In the genomic region with DNA sequence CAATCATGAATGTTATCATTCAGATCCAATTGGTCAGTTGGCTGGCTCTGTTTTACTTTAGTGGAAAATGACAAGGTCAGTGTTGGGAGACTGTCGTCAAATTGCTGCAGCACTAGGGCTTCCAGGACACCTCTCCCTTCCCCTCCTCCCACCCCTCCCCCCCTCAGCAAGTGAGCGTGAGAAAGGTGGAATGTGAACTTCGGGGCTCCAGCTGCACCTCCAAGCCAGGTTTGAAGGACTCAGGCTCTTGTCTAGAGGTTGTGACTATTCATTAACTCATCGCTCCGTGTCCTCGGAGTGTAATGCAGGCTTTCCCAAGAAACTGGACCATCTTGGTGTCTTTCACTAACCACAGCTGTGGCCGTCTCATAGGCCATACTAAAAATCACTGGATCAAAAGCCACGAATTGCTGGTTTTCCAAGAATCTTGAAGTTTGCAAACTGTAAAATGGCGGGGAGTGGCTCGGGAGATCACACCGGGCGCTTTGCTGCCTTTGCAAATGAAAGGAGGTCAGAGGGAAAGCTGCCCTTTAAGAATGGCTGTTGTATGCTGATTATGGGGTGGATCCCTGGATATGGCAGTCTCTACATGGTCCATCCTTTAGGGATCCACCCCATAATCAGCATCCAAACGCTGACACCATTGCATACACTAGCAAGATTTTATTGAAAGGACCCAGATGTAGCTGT, we compare ENCODE assay signal across 25 mouse cellular contexts.
A peak's percentile ranks its signal among the peaks of the same experiment; 100 is the strongest.
DNase-seq lines count a peak whose midpoint lies in the region; ATAC-seq lines count a peak whose summit lies in the region.
"Had no signal": no experiment of that assay in that cellular context is flagged by ENCODE, and none has a peak within 500 bp of the region (broad histone marks: within the 10 kb centered on the region; RNA-seq: fewer than 3 reads in every experiment).

No protein-coding gene starts in this region.

- H3K9me3 ChIP-seq in forebrain, embryonic 12.5 days, result no peaks in the 10 kb centered on the region
- H3K9me3 ChIP-seq in forebrain, embryonic 10.5 days, result no peaks in the 10 kb centered on the region
- H3K9me3 ChIP-seq in heart, embryonic 11.5 days (replicated peaks; ENCODE audit: control insufficient read depth, low read length), result no peaks in the 10 kb centered on the region
- H3K9me3 ChIP-seq in forebrain, embryonic 16.5 days (ENCODE audit: control insufficient read depth, low read length), result no peaks in the 10 kb centered on the region
- H3K9me3 ChIP-seq: embryonic facial prominence, embryonic 10.5 days; embryonic facial prominence, embryonic 13.5 days; heart, embryonic 13.5 days; hindbrain, embryonic 12.5 days; hindbrain, embryonic 15.5 days had no signal

- WGBS in forebrain, embryonic 12.5 days, result 74% methylated on average over 13 of the region's 13 CpGs
- 76% methylated on average over 13 of the region's 13 CpGs for WGBS in forebrain, embryonic 10.5 days
- 64% methylated on average over 13 of the region's 13 CpGs for WGBS in heart, embryonic 11.5 days (ENCODE audit: insufficient replicate concordance)
- WGBS in forebrain, embryonic 16.5 days, result 81% methylated on average over 13 of the region's 13 CpGs

- no peak for DNase-seq in forebrain, embryonic 10.5 days (ENCODE audit: extremely low spot score, low spot score)
- peak; percentile 16 for DNase-seq in heart, adult 11 months
- DNase-seq in cerebellum, adult 8-10 months, result no peak
- no peak for DNase-seq in thymus, postnatal 10 days (ENCODE audit: low spot score in 2 of 2)
- DNase-seq in heart, postnatal 14 days, result no peak
- DNase-seq: adrenal gland, postnatal 10 days; adrenal gland, postnatal 36 days; cerebellum, adult 18-20 months; cerebellum, adult 9-11 months; cerebellum, postnatal 36 days; embryo, embryonic 11 days; gastrocnemius, adult 2 months; gastrocnemius, postnatal 14 days; heart, adult 18-20 months; kidney, adult 8-10 months had no signal

- ATAC-seq in forebrain, embryonic 12.5 days (ENCODE audit: low FRiP score), result no peak
- ATAC-seq in heart, embryonic 11.5 days (replicated peaks; ENCODE audit: insufficient number of reproducible peaks, low FRiP score, low TSS enrichment), result no peak
- no peak for ATAC-seq in forebrain, embryonic 16.5 days
- ATAC-seq: intestine, postnatal 0 days had no signal

- no peak overlapping the region for H3K4me2 ChIP-seq in forebrain, embryonic 12.5 days
- H3K4me2 ChIP-seq in heart, embryonic 11.5 days, result no peak overlapping the region
- no peak overlapping the region for H3K4me2 ChIP-seq in forebrain, embryonic 16.5 days (ENCODE audit: low read length)
- H3K4me2 ChIP-seq: embryonic facial prominence, embryonic 13.5 days; heart, embryonic 13.5 days; hindbrain, embryonic 12.5 days; hindbrain, embryonic 15.5 days had no signal

- no peak overlapping the region for H3K4me3 ChIP-seq in forebrain, embryonic 12.5 days (replicated peaks)
- no peak overlapping the region for H3K4me3 ChIP-seq in forebrain, embryonic 10.5 days
- H3K4me3 ChIP-seq in heart, embryonic 11.5 days (ENCODE audit: low read depth, low read length), result no peak overlapping the region
- no peak overlapping the region for H3K4me3 ChIP-seq in forebrain, embryonic 16.5 days (replicated peaks; ENCODE audit: low read length)
- H3K4me3 ChIP-seq: embryonic facial prominence, embryonic 10.5 days; embryonic facial prominence, embryonic 13.5 days; erythroblast, embryonic 14.5 days; gastrocnemius, adult 2 months; heart, embryonic 13.5 days; hindbrain, embryonic 12.5 days; hindbrain, embryonic 15.5 days had no signal

- peaks cover 2% of the 10 kb centered on the region; the same call in 1 of the 2 replicates for H3K4me1 ChIP-seq in forebrain, embryonic 12.5 days
- H3K4me1 ChIP-seq in forebrain, embryonic 10.5 days, result no peaks in the 10 kb centered on the region
- H3K4me1 ChIP-seq in heart, embryonic 11.5 days (ENCODE audit: control insufficient read depth, insufficient read depth, low read length), result no peaks in the 10 kb centered on the region
- peaks cover 7% of the 10 kb centered on the region; the same call in 1 of the 2 replicates for H3K4me1 ChIP-seq in forebrain, embryonic 16.5 days (replicated peaks; ENCODE audit: control insufficient read depth, insufficient read depth, low read length)
- H3K4me1 ChIP-seq: embryonic facial prominence, embryonic 13.5 days; heart, embryonic 13.5 days; hindbrain, embryonic 12.5 days had no signal

- 0 out of 2 replicates have a peak overlapping the region, but pooled peaks have one; percentile 21 for H3K27ac ChIP-seq in forebrain, embryonic 12.5 days
- no peak overlapping the region for H3K27ac ChIP-seq in forebrain, embryonic 10.5 days
- H3K27ac ChIP-seq in heart, embryonic 11.5 days (ENCODE audit: low read depth, low read length), result no peak overlapping the region
- peak overlapping the region; percentile 44 for H3K27ac ChIP-seq in forebrain, embryonic 16.5 days (ENCODE audit: low read length)
- H3K27ac ChIP-seq: embryonic facial prominence, embryonic 10.5 days; embryonic facial prominence, embryonic 13.5 days; gastrocnemius, adult 2 months; heart, embryonic 13.5 days; hindbrain, embryonic 12.5 days; hindbrain, embryonic 15.5 days had no signal

- H3K36me3 ChIP-seq in forebrain, embryonic 12.5 days (replicated peaks), result no peaks in the 10 kb centered on the region
- no peaks in the 10 kb centered on the region for H3K36me3 ChIP-seq in forebrain, embryonic 10.5 days (replicated peaks)
- H3K36me3 ChIP-seq in heart, embryonic 11.5 days (ENCODE audit: control insufficient read depth, insufficient read depth, low read length), result no peaks in the 10 kb centered on the region
- H3K36me3 ChIP-seq in forebrain, embryonic 16.5 days (ENCODE audit: control insufficient read depth, insufficient read depth), result no peaks in the 10 kb centered on the region
- H3K36me3 ChIP-seq: embryonic facial prominence, embryonic 10.5 days; embryonic facial prominence, embryonic 13.5 days; heart, embryonic 13.5 days; hindbrain, embryonic 12.5 days; hindbrain, embryonic 15.5 days had no signal

- no peaks in the 10 kb centered on the region for H3K27me3 ChIP-seq in forebrain, embryonic 12.5 days
- H3K27me3 ChIP-seq in forebrain, embryonic 10.5 days (ENCODE audit: poor library complexity, severe bottlenecking), result no peaks in the 10 kb centered on the region
- no peaks in the 10 kb centered on the region for H3K27me3 ChIP-seq in heart, embryonic 11.5 days (ENCODE audit: control insufficient read depth, insufficient read depth, low read length)
- no peaks in the 10 kb centered on the region for H3K27me3 ChIP-seq in forebrain, embryonic 16.5 days (replicated peaks; ENCODE audit: control insufficient read depth, insufficient read depth, low read length)
- H3K27me3 ChIP-seq: embryonic facial prominence, embryonic 13.5 days; heart, embryonic 13.5 days; hindbrain, embryonic 12.5 days; hindbrain, embryonic 15.5 days had no signal

- intact Hi-C loops in heart, postnatal 14 days (cut with DNase I), result no loop called here

- H3K9ac ChIP-seq in forebrain, embryonic 12.5 days, result no peak overlapping the region
- no peak overlapping the region for H3K9ac ChIP-seq in heart, embryonic 11.5 days (ENCODE audit: low read depth, low read length)
- no peak overlapping the region for H3K9ac ChIP-seq in forebrain, embryonic 16.5 days (replicated peaks; ENCODE audit: low read depth, low read length)
- H3K9ac ChIP-seq: embryonic facial prominence, embryonic 13.5 days; heart, embryonic 13.5 days; hindbrain, embryonic 12.5 days; hindbrain, embryonic 15.5 days had no signal

Comparison
In these comparisons a context has a peak if more than half of its experiments do, and no peak if none do; other contexts are left out.
1. H3K27ac ChIP-seq: peak in forebrain, embryonic 12.5 days (single experiment) and forebrain, embryonic 16.5 days (single experiment); none in forebrain, embryonic 10.5 days (single experiment) and heart, embryonic 11.5 days (single experiment).